Mouse (Mus musculus) NIH3T3 (cell line): ENCODE measurements around the gene 2010300C02Rik.

ENCODE experiments used
- DNase-seq: peaks from one replicate; pipeline ENCODE4 v3.0.0-alpha.2; 2012; ENCODE audit warnings: low read depth

2010300C02Rik gene

DNA sequence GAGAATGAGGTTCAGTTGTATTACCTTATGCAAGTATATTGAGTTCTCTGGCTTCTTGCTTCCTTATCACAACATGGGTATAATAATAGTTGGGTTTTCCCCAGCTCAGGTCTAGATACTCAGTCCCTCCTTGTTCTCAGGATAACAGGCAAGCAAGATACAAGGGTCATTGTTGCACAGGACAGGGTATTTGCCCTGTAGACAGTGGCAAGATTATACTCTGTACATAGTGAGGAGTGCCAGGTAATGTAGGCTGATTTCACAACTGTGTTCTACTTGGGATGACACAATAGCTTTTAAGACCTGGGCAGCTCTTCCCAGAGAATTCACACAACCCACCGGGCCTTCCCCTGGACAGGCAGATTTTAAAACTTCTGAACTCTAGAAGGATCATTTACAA is 151.5 kb downstream of the 2010300C02Rik start:
- no peak for DNase-seq

DNA sequence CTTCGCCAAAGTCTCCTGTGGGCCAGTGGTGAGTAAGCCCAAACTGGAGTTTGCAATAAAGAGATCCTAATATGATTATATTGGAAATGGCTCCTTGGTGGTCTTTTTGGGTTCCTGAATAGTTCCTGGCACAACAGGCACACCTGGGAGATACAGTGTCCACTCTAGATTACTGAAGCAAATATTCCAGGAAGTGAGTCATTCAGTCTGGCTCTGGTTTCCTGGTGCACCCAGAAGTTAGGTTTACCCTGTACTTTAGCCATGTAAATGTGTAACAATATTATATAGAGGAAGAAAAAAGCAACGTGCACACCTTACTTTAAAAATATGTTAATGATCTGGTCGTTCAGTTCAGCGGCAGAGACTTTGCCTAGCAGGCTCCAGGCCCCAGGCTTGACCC is 153.1 kb downstream of the 2010300C02Rik start:
- DNase-seq, result no peak

DNA sequence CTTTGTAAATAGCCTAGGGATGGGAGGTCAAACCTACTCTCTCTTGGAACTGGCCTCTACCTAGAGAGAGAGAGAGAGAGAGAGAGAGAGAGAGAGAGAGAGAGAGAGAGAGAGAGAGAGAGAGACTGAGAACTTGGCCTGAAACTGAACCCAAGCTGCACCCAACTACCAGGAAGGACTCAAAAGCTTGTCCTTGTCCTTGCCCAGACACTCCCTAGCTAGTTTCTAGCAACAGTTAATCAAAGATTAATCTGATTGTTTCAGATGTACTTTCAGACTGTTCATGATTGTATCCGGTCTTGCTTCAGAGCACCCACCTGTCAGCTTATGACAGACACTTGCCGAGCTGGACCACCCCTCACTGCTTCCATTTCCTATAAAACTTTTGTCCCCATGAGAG is 153.5 kb downstream of the 2010300C02Rik start:
- DNase-seq, result no peak

DNA sequence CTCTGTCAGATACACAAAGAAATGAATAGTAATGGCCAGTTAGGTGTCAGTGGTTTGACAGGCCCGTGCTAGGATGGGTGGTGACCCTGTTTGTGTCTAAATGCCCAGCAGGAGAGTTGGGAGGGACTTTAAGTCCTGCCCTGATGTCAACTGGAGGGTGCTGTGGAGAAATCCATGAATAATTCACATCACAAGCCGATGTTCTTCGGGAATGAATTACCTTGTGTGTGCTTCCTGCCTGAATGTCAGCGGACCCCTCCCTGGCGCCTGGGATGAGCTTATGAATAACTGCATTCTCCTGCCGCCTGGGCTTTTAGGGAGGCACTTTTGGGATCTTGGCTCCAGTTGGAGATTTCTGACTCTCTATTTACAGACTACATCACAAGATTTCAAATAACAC is 154.5 kb downstream of the 2010300C02Rik start:
- DNase-seq, result no peak

DNA sequence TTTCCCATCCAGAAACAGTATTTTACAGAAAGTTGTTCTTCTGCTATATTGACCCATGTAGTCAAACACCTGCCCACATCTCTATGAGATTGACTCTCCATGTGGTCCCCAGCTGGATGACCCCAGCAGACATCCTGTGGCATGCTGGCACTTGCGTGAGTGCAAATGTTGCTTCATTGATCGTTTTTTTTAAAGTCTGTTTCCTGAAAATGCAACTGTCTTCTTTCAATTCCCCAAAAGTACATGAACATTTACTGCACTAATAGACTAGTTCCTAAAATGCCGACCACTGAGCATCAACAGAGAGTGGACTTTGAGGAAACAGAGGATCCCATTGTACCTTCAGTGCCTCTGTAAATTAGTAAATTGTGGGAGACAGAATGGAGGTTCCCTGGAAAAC is 157.9 kb downstream of the 2010300C02Rik start:
- no peak for DNase-seq
